ENCODE assay signal across 7 mouse cellular contexts in the genomic region with DNA sequence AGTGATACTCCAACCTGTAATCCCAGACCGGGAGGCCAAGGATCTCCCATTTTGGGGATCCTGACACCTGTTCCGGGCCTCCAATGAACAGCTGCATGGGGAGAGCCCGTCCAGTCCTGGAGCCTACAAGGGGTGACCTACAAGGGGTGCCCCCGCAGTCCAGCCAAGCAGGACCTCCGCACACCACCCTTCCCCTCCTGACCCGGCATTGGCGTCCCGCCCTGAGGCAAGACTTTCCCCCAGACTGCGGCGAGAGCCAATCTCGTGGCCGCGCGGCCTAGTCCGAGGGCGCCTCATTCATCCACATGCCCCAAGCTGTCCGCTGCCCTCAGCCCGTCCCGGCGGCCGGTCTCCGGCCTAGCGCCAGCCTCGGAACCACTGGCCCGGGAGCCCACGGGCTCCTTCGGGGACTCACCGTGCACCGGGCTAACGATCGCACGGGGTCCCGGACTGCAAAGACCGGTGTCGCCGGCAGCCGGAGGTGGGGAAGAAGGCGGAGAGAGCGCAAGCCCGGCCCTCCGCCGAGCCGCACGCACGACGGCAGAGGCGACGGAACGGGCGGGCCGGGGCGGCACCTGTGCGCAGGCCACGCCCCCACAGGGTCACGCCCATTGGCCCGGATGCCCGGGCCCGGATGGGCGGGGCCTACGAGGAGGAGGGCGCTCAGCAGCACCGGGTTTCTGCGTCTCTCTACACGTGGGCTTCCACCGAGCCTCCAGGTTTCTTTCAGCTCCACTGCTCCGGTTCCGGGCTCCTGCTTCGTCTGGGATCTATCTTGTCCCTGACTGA. TPM values are rescaled to one million over a fixed set of nuclear protein-coding genes. Genes with fewer than 3 reads are reported as not detected.
DNase-seq lines count a peak whose midpoint lies in the region; ATAC-seq and TF ChIP-seq lines count a peak whose summit lies in the region.

No protein-coding gene starts in this region.

- H3K4me3 ChIP-seq in embryonic facial prominence, embryonic 10.5 days, result peak overlapping the region; percentile 95
- H3K4me3 ChIP-seq in intestine, postnatal 0 days (ENCODE audit: low read depth, low read length), result peak overlapping the region; percentile 71
- peak overlapping the region; percentile 86 for H3K4me3 ChIP-seq in midbrain, embryonic 12.5 days
- peak overlapping the region; percentile 92 for H3K4me3 ChIP-seq in small intestine, adult 2 months (ENCODE audit: low read depth, low read length)

- H3K36me3 ChIP-seq in embryonic facial prominence, embryonic 10.5 days (replicated peaks), result peaks cover 29% of the 10 kb centered on the region
- no peaks in the 10 kb centered on the region for H3K36me3 ChIP-seq in intestine, postnatal 0 days (ENCODE audit: control insufficient read depth, insufficient read depth)
- H3K36me3 ChIP-seq in midbrain, embryonic 12.5 days, result peaks cover 9% of the 10 kb centered on the region; the same call in 1 of the 2 replicates
- peaks cover 6% of the 10 kb centered on the region for H3K36me3 ChIP-seq in small intestine, adult 2 months (ENCODE audit: control insufficient read depth, insufficient read depth, low read length)

- peak overlapping the region; percentile 78 for H3K9ac ChIP-seq in intestine, postnatal 0 days (ENCODE audit: low read depth, low read length)
- peak overlapping the region; percentile 81 for H3K9ac ChIP-seq in midbrain, embryonic 12.5 days (replicated peaks)

- TF ChIP-seq POLR2A in small intestine, adult 2 months (IDR thresholded peaks at IDR 0.05; ENCODE audit: low read depth, low read length), result peak; percentile 61; the same call in 1 of the 2 replicates

- H3K27me3 ChIP-seq in embryonic facial prominence, embryonic 10.5 days (replicated peaks; ENCODE audit: low read depth, poor library complexity, severe bottlenecking), result no peaks in the 10 kb centered on the region
- H3K27me3 ChIP-seq in intestine, postnatal 0 days (replicated peaks; ENCODE audit: control insufficient read depth, insufficient read depth, low read length), result no peaks in the 10 kb centered on the region
- 0 out of 2 replicates have a peak, but pooled peaks cover 4% of the 10 kb centered on the region for H3K27me3 ChIP-seq in midbrain, embryonic 12.5 days
- no peaks in the 10 kb centered on the region for H3K27me3 ChIP-seq in small intestine, adult 2 months (ENCODE audit: control insufficient read depth, insufficient read depth, low read length)

- TF ChIP-seq CTCF in intestine, postnatal 0 days (IDR thresholded peaks at IDR 0.05; ENCODE audit: low read depth), result no peak
- no peak for TF ChIP-seq CTCF in small intestine, adult 2 months (IDR thresholded peaks at IDR 0.05; ENCODE audit: extremely low read depth, insufficient read length, insufficient replicate concordance, low read depth, low read length)

- WGBS in embryonic facial prominence, embryonic 10.5 days, result under 1% methylated on average over 66 of the region's 68 CpGs
- under 1% methylated on average over 68 of the region's 68 CpGs for WGBS in intestine, postnatal 0 days
- under 1% methylated on average over 67 of the region's 68 CpGs for whole genome bisulfite sequencing in midbrain, embryonic 12.5 days
- WGBS in small intestine, adult 2 months, result 1% methylated on average over 68 of the region's 68 CpGs

- intact Hi-C loops in left cerebral cortex, postnatal 4 days (cut with DNase I), result no loop called here

- DNase-seq in adrenal gland, postnatal 10 days, result peak; percentile 97
- peak; percentile 95 for DNase-seq in embryonic facial prominence, embryonic 10.5 days (ENCODE audit: low spot score)
- peak; percentile 47 for DNase-seq in gonadal fat pad, adult 2 months (ENCODE audit: low read depth)
- peak; percentile 90 for DNase-seq in left cerebral cortex, postnatal 4 days

- peak overlapping the region; percentile 90 for H3K27ac ChIP-seq in embryonic facial prominence, embryonic 10.5 days (replicated peaks)
- H3K27ac ChIP-seq in intestine, postnatal 0 days (ENCODE audit: low read depth, low read length), result peak overlapping the region; percentile 24; the same call in 1 of the 2 replicates
- H3K27ac ChIP-seq in midbrain, embryonic 12.5 days (replicated peaks), result 0 out of 2 replicates have a peak overlapping the region, but pooled peaks have one; percentile 10
- H3K27ac ChIP-seq in small intestine, adult 2 months (ENCODE audit: insufficient read depth, low read depth, low read length), result no peak overlapping the region

- peak overlapping the region; percentile 94 for H3K4me2 ChIP-seq in intestine, postnatal 0 days (replicated peaks; ENCODE audit: low read depth)
- peak overlapping the region; percentile 92 for H3K4me2 ChIP-seq in midbrain, embryonic 12.5 days (replicated peaks)

- peaks cover 26% of the 10 kb centered on the region for H3K4me1 ChIP-seq in embryonic facial prominence, embryonic 10.5 days
- H3K4me1 ChIP-seq in intestine, postnatal 0 days (replicated peaks; ENCODE audit: control insufficient read depth, insufficient read depth, low read length), result no peaks in the 10 kb centered on the region
- peaks cover 10% of the 10 kb centered on the region for H3K4me1 ChIP-seq in midbrain, embryonic 12.5 days
- H3K4me1 ChIP-seq in small intestine, adult 2 months (ENCODE audit: control insufficient read depth, insufficient read depth, insufficient read length, low read length), result peaks cover 7% of the 10 kb centered on the region

- no peaks in the 10 kb centered on the region for H3K9me3 ChIP-seq in embryonic facial prominence, embryonic 10.5 days
- H3K9me3 ChIP-seq in intestine, postnatal 0 days (ENCODE audit: control insufficient read depth), result no peaks in the 10 kb centered on the region
- H3K9me3 ChIP-seq in midbrain, embryonic 12.5 days, result no peaks in the 10 kb centered on the region

- peak; percentile 95 for ATAC-seq in intestine, postnatal 0 days
- ATAC-seq in midbrain, embryonic 12.5 days (ENCODE audit: low FRiP score, low read depth), result peak; percentile 97

RNA-seq across cellular contexts. Expression of gene Ola1, which starts 4.7 kb away (rescaled TPM):
- 10 to 100 TPM; 54.7 to 55.2 TPM for total RNA-seq in adrenal gland, postnatal 10 days (2021)
- polyA plus RNA-seq in embryonic facial prominence, embryonic 10.5 days (2016; fragmentation: Nextera tagmentation; extraction: Ambion mirVana), result 100 and 101 TPM in 2 replicates
- 11.2 and 13.1 TPM in 2 replicates for polyA plus RNA-seq in gonadal fat pad, adult 2 months (2012; rRNA removed)
- polyA plus RNA-seq in intestine, postnatal 0 days (2015; fragmentation: Nextera tagmentation; extraction: Ambion mirVana), result 42.3 and 43.3 TPM in 2 replicates
- total RNA-seq in left cerebral cortex, postnatal 4 days (2021), result 100 to 1,000 TPM in 1 of 2 experiments, 10 to 100 TPM in 1; 99.6 to 106 TPM
- 81.1 and 88.0 TPM in 2 replicates for polyA plus RNA-seq in midbrain, embryonic 12.5 days (2016; fragmentation: Nextera tagmentation; extraction: Ambion mirVana)
- polyA plus RNA-seq in small intestine, adult 2 months (2012; rRNA removed), result 1.4 and 1.5 TPM in 2 replicates

RNA-seq across cellular contexts. Expression of gene Sp9, which starts 57.7 kb away (rescaled TPM):
- total RNA-seq in adrenal gland, postnatal 10 days (2021), result not detected
- polyA plus RNA-seq in embryonic facial prominence, embryonic 10.5 days (2016; fragmentation: Nextera tagmentation; extraction: Ambion mirVana), result 0.39 and 0.67 TPM in 2 replicates
- polyA plus RNA-seq in gonadal fat pad, adult 2 months (2012; rRNA removed), result not detected in 2 replicates
- not detected in 2 replicates for polyA plus RNA-seq in intestine, postnatal 0 days (2015; fragmentation: Nextera tagmentation; extraction: Ambion mirVana)
- 1 to 10 TPM; 7.8 to 8.2 TPM for total RNA-seq in left cerebral cortex, postnatal 4 days (2021)
- 4.6 and 7.6 TPM in 2 replicates for polyA plus RNA-seq in midbrain, embryonic 12.5 days (2016; fragmentation: Nextera tagmentation; extraction: Ambion mirVana)
- polyA plus RNA-seq in small intestine, adult 2 months (2012; rRNA removed), result 0.03 TPM in 1 of 2 replicates, not detected in the other

Comparison
In these comparisons a context has a peak if more than half of its experiments do, and no peak if none do; other contexts are left out.
1. DNase-seq: peak in every context shown above with its lines; median percentile 97 in adrenal gland, postnatal 10 days; 95 in embryonic facial prominence, embryonic 10.5 days; 90 in left cerebral cortex, postnatal 4 days; 47 in gonadal fat pad, adult 2 months.